Mouse (Mus musculus) ES-E14 (cell line): ENCODE measurements at regions not wholly inside any gene's neighbourhood (a gene's known extent, or its start where the extent isn't known, plus 50 kb on each side); places are given as distances from the start of the nearest gene placed in this dataset.

Source experiments
- CHD2 ChIP-seq: IDR thresholded peaks from 2 replicates; pipeline ENCODE4 v1.6.1; 2014; ENCODE audit warnings: mild to moderate bottlenecking, low read depth, low read length, inconsistent platforms
- HCFC1 ChIP-seq: IDR thresholded peaks from 2 replicates; pipeline ENCODE4 v1.6.1; 2012; ENCODE audit warnings: low read length, inconsistent platforms, borderline replicate concordance; ENCODE audit not compliant: insufficient read depth
- ZNF384 ChIP-seq: IDR thresholded peaks from 2 replicates; pipeline ENCODE4 v1.6.1; 2012; ENCODE audit warnings: low read depth, low read length, inconsistent platforms

GRCm38 (mm10) chr3:137032802-137033201 lies 308.1 kb upstream of the Emcn start:
- TF ChIP-seq CHD2 (no peak), HCFC1 (no peak), ZNF384 (no peak)
